Mouse (Mus musculus) olfactory bulb, adult 2 months (tissue): ENCODE measurements around the gene Tmem189.

ENCODE experiments used
- CTCF ChIP-seq: fragments of 200-500 bp; IDR thresholded peaks from 2 replicates; pipeline ENCODE4 v1.5.1; 2012; ENCODE audit warnings: low read depth, mild to moderate bottlenecking, low read length, moderate library complexity; ENCODE audit not compliant: insufficient read depth
- POLR2A ChIP-seq: fragments of 200-500 bp; IDR thresholded peaks from 2 replicates; pipeline ENCODE4 v1.6.1; 2012; ENCODE audit warnings: mild to moderate bottlenecking, low read depth, low read length, moderate library complexity; ENCODE audit not compliant: insufficient read depth

GRCm38 (mm10) chr2:167706183-167706939 is 16.7 kb upstream of the Tmem189 start:
- no peak for TF ChIP-seq CTCF
- no peak for TF ChIP-seq POLR2A
